Mouse (Mus musculus) cerebellum, adult 2 months (tissue): ENCODE measurements around the gene Gm3755. TPM values are rescaled to one million over a fixed set of nuclear protein-coding genes. Genes with fewer than 3 reads are reported as not detected.
"Not testable (repeated sequence)": the region's sequence is repeated elsewhere in the genome, so short reads cannot be mapped to it uniquely, and the experiment has no call there.

ENCODE experiments used
- DNase-seq, 2 experiments: peaks; one replicate each; pipeline ENCODE4 v3.0.0; 2021
- H3K27ac ChIP-seq: fragments of 200-500 bp; 2 replicates; pipeline ENCODE4 v1.5.1; 2012; ENCODE audit warnings: low read length, control low read depth, inconsistent platforms; ENCODE audit not compliant: insufficient read depth
- H3K27me3 ChIP-seq: fragments of 200-500 bp; 2 replicates; pipeline ENCODE4 v1.6.1; 2012; ENCODE audit warnings: inconsistent platforms, mild to moderate bottlenecking, low read length, moderate library complexity; ENCODE audit not compliant: control insufficient read depth, insufficient read depth
- H3K4me1 ChIP-seq: fragments of 200-500 bp; 2 replicates; pipeline ENCODE4 v1.6.1; 2011; ENCODE audit warnings: low read length; ENCODE audit not compliant: control insufficient read depth, insufficient read depth
- H3K4me3 ChIP-seq: fragments of 200-500 bp; replicated peaks from 2 replicates; pipeline ENCODE3; 2011; ENCODE audit warnings: mild to moderate bottlenecking, low read depth, low read length, control low read depth; ENCODE audit not compliant: insufficient read depth
- WGBS: fragments of 180-500 bp; shearing (Covaris S2); methylation state at CpG from one replicate; pipeline ENCODE4 v1.1.7; 2018; 5-methylcytosine and 5-hydroxymethylcytosine counted together
- polyA plus RNA-seq: library from polyadenylated mRNA; depleted of rRNA; stranded (reverse); fragments of >200 nt; gene quantifications from 2 replicates; pipeline ENCODE4 v1.2.3, GENCODE M21; 2012; rRNA removed

The Gm3755 gene
- not detected in 2 replicates for polyA plus RNA-seq

GRCm38 (mm10) chr14:7450817-7451216, at the start of gene Gm3755:
Gm3755 (minus strand) TSS chr14:7450917.
- DNase-seq, H3K27me3 ChIP-seq, H3K27ac ChIP-seq, H3K4me1 ChIP-seq, H3K4me3 ChIP-seq: not testable (repeated sequence)
- no CpG with 5 or more reads among the region's 2 CpGs for WGBS

DNA sequence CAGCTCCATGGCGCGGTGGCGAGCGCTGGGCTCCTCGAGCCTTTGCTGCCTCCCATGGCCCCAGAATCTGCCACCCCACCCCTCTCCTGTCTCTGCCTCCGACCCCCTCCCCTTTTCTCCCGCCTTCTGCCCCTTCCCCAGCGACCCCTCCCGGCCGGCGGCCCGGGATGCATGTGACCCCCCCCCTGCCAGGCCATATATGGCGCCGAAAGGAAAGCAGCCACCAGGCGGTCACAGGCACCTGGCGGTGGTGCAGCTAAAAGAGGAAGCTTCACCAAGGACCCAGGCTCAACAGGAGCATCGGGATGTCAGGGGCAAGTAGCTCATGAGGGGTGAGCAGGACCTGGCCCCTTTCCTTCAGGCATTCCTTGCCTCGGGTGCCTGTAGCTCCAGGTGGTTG, 38.0 kb upstream of the Gm3755 start:
- H3K4me1 ChIP-seq, H3K27me3 ChIP-seq, H3K27ac ChIP-seq, H3K4me3 ChIP-seq: not testable (repeated sequence)
- WGBS = 2% methylated on average over 12 of the region's 18 CpGs
- DNase-seq = peak in 1 of 2 experiments; percentile 3

GRCm38 (mm10) chr14:7483662-7484061, 32.9 kb upstream of the Gm3755 start, which contains the start of gene Gm3752:
Gm3752 (minus strand) TSS chr14:7483762.
- H3K27me3 ChIP-seq, DNase-seq, H3K4me1 ChIP-seq, H3K4me3 ChIP-seq, H3K27ac ChIP-seq: not testable (repeated sequence)
- WGBS = 79% methylated on average over 1 of the region's 3 CpGs

DNA sequence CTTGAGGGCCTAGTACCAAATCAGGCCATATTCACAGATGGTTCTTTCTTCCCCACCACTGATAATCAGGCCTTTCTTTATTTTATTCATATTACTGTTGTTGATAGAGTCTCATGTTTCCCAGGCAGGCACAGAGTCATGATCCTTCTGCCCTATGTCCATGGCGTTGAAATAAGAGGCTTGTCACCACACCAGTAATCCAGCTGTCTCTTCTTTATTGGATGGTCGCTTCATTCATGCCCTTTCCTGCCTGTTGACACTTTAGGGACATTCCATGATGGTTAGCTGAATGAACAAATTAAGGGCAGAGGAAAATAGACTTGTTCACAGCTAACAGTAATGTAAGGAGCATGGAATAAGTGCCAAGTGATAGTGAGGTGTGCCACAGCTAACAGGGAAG, 28.2 kb downstream of the Gm3755 start:
- not testable (repeated sequence) for H3K4me3 ChIP-seq, H3K27ac ChIP-seq, H3K4me1 ChIP-seq, H3K27me3 ChIP-seq, DNase-seq
- 76% methylated on average over 2 of the region's 2 CpGs for WGBS

Other genes with a start within 250 kb of the Gm3755 start
- gene Gm3727, start 186.2 kb downstream of the Gm3755 start, polyA plus RNA-seq = not detected in 2 replicates
- gene Gm3739, start 135.9 kb downstream of the Gm3755 start, polyA plus RNA-seq = 0.98 and 1.1 TPM in 2 replicates
- not detected in 2 replicates for gene Gm5797, start 118.5 kb downstream of the Gm3755 start, polyA plus RNA-seq
- not detected in 2 replicates for gene Gm8374, start 85.8 kb downstream of the Gm3755 start, polyA plus RNA-seq
- 0.46 and 0.85 TPM in 2 replicates for gene Gm3752, start 32.8 kb upstream of the Gm3755 start, polyA plus RNA-seq
- 3.1 and 3.2 TPM in 2 replicates for gene Gm3558, start 117.6 kb upstream of the Gm3755 start, polyA plus RNA-seq
- gene Gm10338, start 144.7 kb upstream of the Gm3755 start, polyA plus RNA-seq = not detected in 2 replicates
- gene Gm10128, start 193.1 kb upstream of the Gm3755 start, polyA plus RNA-seq = not detected in 2 replicates